8 mouse cellular contexts compared by ENCODE assay signal in the genomic region with DNA sequence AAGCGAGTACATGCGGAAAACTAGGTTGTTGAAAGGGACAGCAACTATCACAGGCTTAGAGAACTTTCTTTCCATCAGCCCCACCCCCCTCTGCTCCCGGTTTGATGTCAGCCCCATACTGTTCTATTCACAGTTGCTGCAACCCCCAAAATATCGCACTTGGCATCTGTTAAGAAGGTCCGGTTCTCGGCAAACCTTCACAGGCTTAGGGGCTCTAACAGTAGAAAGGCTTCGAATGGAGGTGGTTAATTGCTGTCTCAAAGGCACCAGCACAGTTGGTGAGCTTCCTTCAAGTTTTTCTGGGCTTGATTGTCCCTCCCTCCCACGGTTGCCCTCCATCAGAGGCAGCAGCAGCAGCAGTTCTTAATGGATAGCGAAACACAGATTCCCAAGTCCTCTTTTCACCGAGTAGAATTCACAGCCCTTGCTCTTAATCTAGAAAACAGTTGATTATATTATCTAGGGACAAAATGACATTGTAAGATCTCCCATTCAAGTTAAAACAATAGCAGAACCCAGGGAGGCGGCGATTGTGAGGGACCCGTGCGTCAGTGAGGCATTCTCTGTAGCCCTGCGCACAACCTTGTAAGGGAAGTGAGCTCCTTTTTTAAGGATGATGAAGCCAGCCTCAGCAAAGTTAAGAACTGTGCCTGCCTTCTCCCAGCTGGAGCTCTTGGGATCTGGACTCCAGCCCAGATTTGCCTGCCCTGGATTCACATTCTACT.
DNase-seq lines count a peak whose midpoint lies in the region; ATAC-seq lines count a peak whose summit lies in the region.

No protein-coding gene starts in this region.

- H3K9ac ChIP-seq in embryonic facial prominence, embryonic 13.5 days = no peak overlapping the region; the same call in 1 of the 2 replicates
- H3K9ac ChIP-seq in heart, embryonic 16.5 days (ENCODE audit: low read length) = peak overlapping the region; percentile 64
- no peak overlapping the region for H3K9ac ChIP-seq in liver, embryonic 12.5 days
- no peak overlapping the region for H3K9ac ChIP-seq in neural tube, embryonic 14.5 days (replicated peaks; ENCODE audit: low read depth, low read length)

- no peaks in the 10 kb centered on the region for H3K9me3 ChIP-seq in embryonic facial prominence, embryonic 13.5 days
- no peaks in the 10 kb centered on the region for H3K9me3 ChIP-seq in heart, embryonic 16.5 days (replicated peaks; ENCODE audit: control insufficient read depth, low read length)
- H3K9me3 ChIP-seq in liver, embryonic 12.5 days (replicated peaks) = no peaks in the 10 kb centered on the region
- no peaks in the 10 kb centered on the region for H3K9me3 ChIP-seq in neural tube, embryonic 14.5 days (ENCODE audit: control insufficient read depth, low read length)

- intact Hi-C loops in gastrocnemius, postnatal 14 days (cut with DNase I; ENCODE audit: low total_unique reads) = no loop called here

- DNase-seq in gastrocnemius, postnatal 14 days = peak; percentile 52
- DNase-seq in gastrocnemius, adult 18-20 months (ENCODE audit: low spot score) = no peak
- peak; percentile 54 to 62 for DNase-seq in kidney, postnatal 25 days

- H3K4me1 ChIP-seq in embryonic facial prominence, embryonic 13.5 days = peaks cover 19% of the 10 kb centered on the region
- H3K4me1 ChIP-seq in heart, embryonic 16.5 days (ENCODE audit: control insufficient read depth, insufficient read depth, low read length) = peaks cover 19% of the 10 kb centered on the region
- H3K4me1 ChIP-seq in liver, embryonic 12.5 days = peaks cover 33% of the 10 kb centered on the region
- H3K4me1 ChIP-seq in neural tube, embryonic 14.5 days (ENCODE audit: control insufficient read depth, insufficient read depth, low read length) = no peaks in the 10 kb centered on the region

- peak overlapping the region; percentile 56 for H3K4me2 ChIP-seq in embryonic facial prominence, embryonic 13.5 days
- H3K4me2 ChIP-seq in heart, embryonic 16.5 days (ENCODE audit: low read depth, low read length) = peak overlapping the region; percentile 71
- H3K4me2 ChIP-seq in liver, embryonic 12.5 days = peak overlapping the region; percentile 52
- peak overlapping the region; percentile 30 for H3K4me2 ChIP-seq in neural tube, embryonic 14.5 days (ENCODE audit: low read depth, low read length)

- H3K36me3 ChIP-seq in embryonic facial prominence, embryonic 13.5 days = no peaks in the 10 kb centered on the region
- no peaks in the 10 kb centered on the region for H3K36me3 ChIP-seq in heart, embryonic 16.5 days (ENCODE audit: control insufficient read depth, insufficient read depth)
- H3K36me3 ChIP-seq in liver, embryonic 12.5 days = no peaks in the 10 kb centered on the region
- H3K36me3 ChIP-seq in neural tube, embryonic 14.5 days (ENCODE audit: control insufficient read depth, insufficient read depth, low read length) = no peaks in the 10 kb centered on the region

- H3K27ac ChIP-seq in embryonic facial prominence, embryonic 13.5 days = no peak overlapping the region
- peak overlapping the region; percentile 50 for H3K27ac ChIP-seq in heart, embryonic 16.5 days (ENCODE audit: low read length)
- H3K27ac ChIP-seq in liver, embryonic 12.5 days = 0 out of 2 replicates have a peak overlapping the region, but pooled peaks have one; percentile 3
- peak overlapping the region; percentile 18; the same call in 1 of the 2 replicates for H3K27ac ChIP-seq in neural tube, embryonic 14.5 days (ENCODE audit: low read depth, low read length)

- WGBS in embryonic facial prominence, embryonic 13.5 days = 5% methylated on average over 15 of the region's 15 CpGs
- WGBS in heart, embryonic 16.5 days = 5% methylated on average over 15 of the region's 15 CpGs
- WGBS in liver, embryonic 12.5 days (ENCODE audit: insufficient replicate concordance) = 9% methylated on average over 15 of the region's 15 CpGs
- WGBS in neural tube, embryonic 14.5 days = 1% methylated on average over 15 of the region's 15 CpGs

- H3K4me3 ChIP-seq in embryonic facial prominence, embryonic 13.5 days = peak overlapping the region; percentile 21
- H3K4me3 ChIP-seq in heart, embryonic 16.5 days (ENCODE audit: low read length) = peak overlapping the region; percentile 42
- no peak overlapping the region for H3K4me3 ChIP-seq in liver, embryonic 12.5 days
- 0 out of 2 replicates have a peak overlapping the region, but pooled peaks have one; percentile 4 for H3K4me3 ChIP-seq in neural tube, embryonic 14.5 days (ENCODE audit: low read depth, low read length)

- H3K27me3 ChIP-seq in embryonic facial prominence, embryonic 13.5 days = no peaks in the 10 kb centered on the region; the same call in 1 of the 2 replicates
- H3K27me3 ChIP-seq in heart, embryonic 16.5 days (ENCODE audit: control insufficient read depth, insufficient read depth, low read length) = no peaks in the 10 kb centered on the region
- H3K27me3 ChIP-seq in liver, embryonic 12.5 days (replicated peaks) = peaks cover 7% of the 10 kb centered on the region; the same call in 1 of the 2 replicates
- no peaks in the 10 kb centered on the region for H3K27me3 ChIP-seq in neural tube, embryonic 14.5 days (ENCODE audit: control insufficient read depth, insufficient read depth, low read length)

- no peak for ATAC-seq in embryonic facial prominence, embryonic 13.5 days (ENCODE audit: insufficient number of reproducible peaks, insufficient read depth, low FRiP score, low TSS enrichment, low read depth)
- ATAC-seq in heart, embryonic 16.5 days (replicated peaks; ENCODE audit: extremely low read depth, insufficient read depth, low FRiP score) = peak; percentile 20; the same call in 1 of the 2 replicates
- ATAC-seq in liver, embryonic 12.5 days = no peak
- ATAC-seq in neural tube, embryonic 14.5 days (ENCODE audit: low read depth) = no peak
- ATAC-seq in megakaryocyte progenitor cell, adult 5-6 weeks (replicated peaks; ENCODE audit: poor library complexity) = no peak
